Mouse (Mus musculus) midbrain, embryonic 14.5 days (tissue): ENCODE measurements around the gene Arhgef9. TPM values are rescaled to one million over a fixed set of nuclear protein-coding genes. Genes with fewer than 3 reads are reported as not detected.

Source experiments
- ATAC-seq: fragments of 200-750 bp; cut with Nextera tagmentation; 2 replicates; pipeline ENCODE4 v1.8.0; 2017; ENCODE audit warnings: moderate number of reproducible peaks, moderate library complexity; ENCODE audit not compliant: low FRiP score, low TSS enrichment
- DNase-seq: peaks from one replicate; pipeline ENCODE4 v3.0.0-alpha.2; 2015
- H3K27ac ChIP-seq: fragments of 300-500 bp; sonication (generic); replicated peaks from 2 replicates; pipeline ENCODE4 v1.5.1; 2014; ENCODE audit warnings: mild to moderate bottlenecking, low read depth, low read length, moderate library complexity
- H3K27me3 ChIP-seq: fragments of 300-500 bp; sonication (generic); 2 replicates; pipeline ENCODE4 v1.6.1; 2014; ENCODE audit warnings: low read length, control low read depth, mixed read lengths; ENCODE audit not compliant: control insufficient read depth, insufficient read depth
- H3K36me3 ChIP-seq: fragments of 300-500 bp; sonication (generic); 2 replicates; pipeline ENCODE4 v1.6.1; 2014; ENCODE audit warnings: low read length, control low read depth; ENCODE audit not compliant: control insufficient read depth, insufficient read depth
- H3K4me1 ChIP-seq: fragments of 300-500 bp; sonication (generic); 2 replicates; pipeline ENCODE4 v1.6.1; 2014; ENCODE audit warnings: mild to moderate bottlenecking, antibody characterized with exemption, low read length, control low read depth; ENCODE audit not compliant: control insufficient read depth, insufficient read depth
- H3K4me2 ChIP-seq: fragments of 300-500 bp; sonication (generic); 2 replicates; pipeline ENCODE4 v1.6.1; 2014; ENCODE audit warnings: mild to moderate bottlenecking, low read length, moderate library complexity
- H3K4me3 ChIP-seq: fragments of 300-500 bp; sonication (generic); replicated peaks from 2 replicates; pipeline ENCODE4 v1.5.1; 2014; ENCODE audit warnings: low read depth, low read length
- H3K9ac ChIP-seq: fragments of 300-500 bp; sonication (generic); replicated peaks from 2 replicates; pipeline ENCODE4 v1.6.1; 2014; ENCODE audit warnings: mild to moderate bottlenecking, low read length, moderate library complexity
- H3K9me3 ChIP-seq: fragments of 300-500 bp; sonication (generic); 2 replicates; pipeline ENCODE4 v1.6.1; 2016; ENCODE audit warnings: low read length, control low read depth, mixed read lengths; ENCODE audit not compliant: control insufficient read depth
- WGBS: fragments of 180-500 bp; shearing (Covaris S2); extraction: QIAGEN DNeasy Blood & Tissue Kit; methylation state at CpG from one replicate; pipeline ENCODE4 v1.1.7; 2014; 5-methylcytosine and 5-hydroxymethylcytosine counted together
- polyA plus RNA-seq: library from polyadenylated mRNA; unstranded; fragments of >200 nt; fragmentation: Nextera tagmentation; extraction: Ambion mirVana; gene quantifications from 2 replicates; pipeline ENCODE4 v1.2.1, GENCODE M21; 2014

Gene Arhgef9
- polyA plus RNA-seq, result 39.4 and 55.1 TPM in 2 replicates

DNA sequence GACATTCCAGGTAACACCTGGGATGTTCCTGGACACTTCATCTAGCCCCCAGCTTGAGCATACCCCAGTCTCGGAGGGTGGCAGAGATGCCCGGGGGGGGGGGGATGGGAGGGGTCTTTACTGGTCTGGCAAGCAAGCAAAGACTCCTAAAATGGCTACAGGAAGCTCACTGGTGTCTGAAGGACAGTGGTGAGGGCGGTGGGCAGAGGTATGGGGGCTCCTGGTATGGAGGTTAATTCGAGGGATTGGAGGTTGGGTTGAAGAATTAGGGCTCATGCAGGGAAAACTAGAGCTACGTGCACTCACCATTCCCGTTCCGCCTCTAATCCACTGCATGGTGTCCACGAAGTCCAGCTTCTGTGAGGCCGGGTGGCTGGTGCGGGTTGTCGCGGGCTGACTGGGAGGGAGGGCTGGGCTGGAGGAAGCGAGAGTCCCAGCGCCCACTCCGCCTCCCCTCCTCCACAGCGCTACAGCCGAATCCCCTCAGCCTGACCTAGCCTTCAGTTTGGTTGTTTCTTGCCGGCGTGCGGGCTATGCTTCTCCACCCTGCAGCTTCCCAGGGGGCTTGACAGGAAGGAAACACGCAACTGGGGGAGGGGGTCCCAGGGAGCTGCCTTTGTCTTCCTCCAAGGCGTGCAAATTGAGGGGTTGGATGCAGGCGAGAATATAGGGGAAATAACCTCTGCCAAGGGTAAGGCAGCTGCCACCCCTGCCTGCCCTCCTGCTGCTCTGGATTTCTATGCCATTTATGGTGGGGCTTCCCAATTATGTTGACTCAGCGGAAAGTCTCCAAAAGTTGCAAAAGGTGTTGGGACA lies at the start of gene Arhgef9:
Arhgef9 (minus strand) TSS at position 753 of the 816 bp plus-strand sequence.
- 22% methylated on average over 23 of the region's 24 CpGs for WGBS

DNA sequence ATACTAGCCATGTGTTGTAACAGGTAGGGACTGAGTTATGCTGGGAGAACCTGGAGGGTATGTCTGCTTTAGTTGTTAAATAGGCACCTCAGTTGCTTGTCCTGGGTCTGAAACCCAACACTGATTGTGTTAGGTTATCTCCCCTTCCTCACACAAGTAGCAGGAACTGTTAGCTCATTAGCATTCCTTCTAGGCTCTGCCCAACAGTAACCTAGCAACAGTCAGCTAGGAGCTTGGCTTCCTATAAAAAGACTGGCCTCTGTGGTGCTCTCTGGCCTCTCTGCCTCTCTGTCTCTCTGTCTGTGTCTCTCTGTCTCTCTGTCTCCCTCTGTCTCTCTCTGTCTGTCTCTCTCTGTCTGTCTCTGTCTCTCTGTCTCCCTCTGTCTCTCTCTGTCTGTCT lies 42.2 kb upstream of the Arhgef9 start:
- H3K4me3 ChIP-seq, result no peak overlapping the region
- no peak overlapping the region for H3K27ac ChIP-seq
- no peaks in the 10 kb centered on the region for H3K9me3 ChIP-seq
- no peaks in the 10 kb centered on the region for H3K27me3 ChIP-seq
- DNase-seq, result peak; percentile 37
- H3K36me3 ChIP-seq, result no peaks in the 10 kb centered on the region
- H3K9ac ChIP-seq, result no peak overlapping the region
- H3K4me1 ChIP-seq, result no peaks in the 10 kb centered on the region
- no peak for ATAC-seq
- H3K4me2 ChIP-seq, result no peak overlapping the region

More for the DNA sequence above, at the start of gene Arhgef9:
- Histone ChIP-seq H3K27me3 (no peaks in the 10 kb centered on the region), H3K9me3 (no peaks in the 10 kb centered on the region), H3K36me3 (no peaks in the 10 kb centered on the region), H3K4me1 (no peaks in the 10 kb centered on the region), H3K27ac (peak within 1 kb of the TSS; percentile 77), H3K4me2 (peak within 1 kb of the TSS; percentile 57), H3K4me3 (peak within 1 kb of the TSS; percentile 41), H3K9ac (peak within 1 kb of the TSS; percentile 55)
- peak; percentile 66 for DNase-seq
- ATAC-seq, result peak; percentile 82

DNA sequence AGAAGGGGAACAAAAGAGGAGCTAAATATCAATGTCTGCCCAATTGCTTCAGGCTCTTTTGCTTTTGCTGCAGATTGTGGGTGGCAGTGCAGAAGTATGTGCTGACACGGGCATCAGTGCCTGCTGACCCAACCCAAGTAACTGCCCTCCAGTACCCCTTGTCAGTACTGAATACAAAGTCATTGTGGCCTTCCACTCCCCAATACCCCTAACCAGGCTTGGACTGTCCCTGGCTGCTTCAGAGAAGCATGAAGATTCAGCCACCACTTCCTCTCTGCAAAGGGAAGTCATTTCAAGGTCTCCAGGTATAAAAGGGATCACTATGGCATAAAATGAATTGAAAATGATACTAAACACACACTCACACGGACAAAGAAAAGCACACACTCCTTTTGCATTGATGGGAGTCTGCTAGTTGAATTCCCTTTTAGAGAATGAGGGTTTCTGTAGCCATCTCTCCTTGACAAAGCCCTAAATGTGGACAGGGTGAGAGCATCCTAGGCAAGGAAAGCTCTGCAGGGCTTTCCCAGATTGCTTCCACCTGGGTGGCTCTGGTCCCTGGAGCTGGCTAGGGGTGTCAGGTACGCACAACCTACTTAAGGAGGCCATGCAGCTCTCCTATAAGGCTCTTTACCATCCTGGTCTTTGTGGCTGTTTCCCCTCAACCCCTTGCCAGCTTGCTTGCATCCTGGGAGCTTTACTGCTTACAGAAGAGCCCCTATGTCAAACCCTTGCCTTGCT lies 1.1 kb downstream of the Arhgef9 start:
- DNase-seq, result peak; percentile 22
- peak overlapping the region; percentile 41 for H3K4me3 ChIP-seq
- no peaks in the 10 kb centered on the region for H3K27me3 ChIP-seq
- H3K9me3 ChIP-seq, result no peaks in the 10 kb centered on the region
- peak overlapping the region; percentile 57 for H3K4me2 ChIP-seq
- no peaks in the 10 kb centered on the region for H3K4me1 ChIP-seq
- peak overlapping the region; percentile 55 for H3K9ac ChIP-seq
- peak overlapping the region; percentile 77 for H3K27ac ChIP-seq
- 46% methylated on average over 3 of the region's 3 CpGs for WGBS
- ATAC-seq, result peak; percentile 28
- no peaks in the 10 kb centered on the region for H3K36me3 ChIP-seq

DNA sequence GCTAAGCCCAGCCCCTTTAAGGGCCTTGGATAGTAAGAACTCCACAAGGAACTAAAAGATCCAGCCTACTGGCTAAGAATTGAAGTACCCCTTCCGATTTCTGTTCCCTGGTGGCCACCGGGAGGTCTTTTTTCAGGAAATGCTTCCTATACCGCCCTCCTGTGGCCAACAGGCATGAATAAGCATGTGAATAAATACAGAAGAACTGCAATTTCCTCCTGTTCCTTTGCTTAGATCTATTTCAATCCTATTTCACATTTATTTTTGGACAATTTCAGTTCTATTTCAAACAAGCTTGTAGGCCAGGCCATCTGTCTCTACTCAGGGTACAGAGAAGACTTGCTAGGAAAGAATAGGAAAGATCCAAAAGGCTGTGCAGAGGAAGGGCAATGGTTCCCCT lies 20.7 kb downstream of the Arhgef9 start:
- Histone ChIP-seq H3K4me3 (no peak overlapping the region), H3K27ac (no peak overlapping the region), H3K9me3 (no peaks in the 10 kb centered on the region), H3K4me2 (no peak overlapping the region), H3K9ac (no peak overlapping the region), H3K4me1 (no peaks in the 10 kb centered on the region), H3K27me3 (no peaks in the 10 kb centered on the region), H3K36me3 (no peaks in the 10 kb centered on the region)
- 13% methylated on average over 3 of the region's 3 CpGs for WGBS
- ATAC-seq (no peak), DNase-seq (peak; percentile 55)

DNA sequence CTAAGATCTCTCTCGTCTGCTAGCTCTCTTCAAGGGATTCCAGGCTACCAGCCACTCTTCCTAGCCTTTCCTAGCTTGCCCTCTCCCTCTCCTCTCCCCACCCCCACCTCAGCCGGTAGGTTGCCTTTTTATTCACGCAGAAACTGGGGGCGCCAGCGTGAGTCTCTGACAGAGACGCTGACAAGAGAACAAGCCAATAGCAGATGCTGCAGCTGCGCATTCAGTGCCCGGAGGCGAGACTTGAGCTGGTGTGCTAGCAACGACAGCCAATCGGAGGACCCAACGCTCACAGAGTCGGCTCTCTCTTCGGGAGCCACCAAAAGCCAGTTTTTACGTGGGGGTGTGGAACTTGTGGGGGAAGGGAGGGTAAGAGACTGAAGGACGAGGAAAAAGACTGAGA lies 30.3 kb downstream of the Arhgef9 start:
- peak overlapping the region; percentile 56 for H3K9ac ChIP-seq
- peak overlapping the region; percentile 83 for H3K27ac ChIP-seq
- WGBS, result 17% methylated on average over 16 of the region's 16 CpGs
- no peaks in the 10 kb centered on the region for H3K36me3 ChIP-seq
- peak; percentile 98 for ATAC-seq
- peak overlapping the region; percentile 41 for H3K4me3 ChIP-seq
- no peaks in the 10 kb centered on the region for H3K9me3 ChIP-seq
- H3K4me1 ChIP-seq, result peaks cover 16% of the 10 kb centered on the region
- peak overlapping the region; percentile 61 for H3K4me2 ChIP-seq
- no peaks in the 10 kb centered on the region for H3K27me3 ChIP-seq
- DNase-seq, result peak; percentile 95

DNA sequence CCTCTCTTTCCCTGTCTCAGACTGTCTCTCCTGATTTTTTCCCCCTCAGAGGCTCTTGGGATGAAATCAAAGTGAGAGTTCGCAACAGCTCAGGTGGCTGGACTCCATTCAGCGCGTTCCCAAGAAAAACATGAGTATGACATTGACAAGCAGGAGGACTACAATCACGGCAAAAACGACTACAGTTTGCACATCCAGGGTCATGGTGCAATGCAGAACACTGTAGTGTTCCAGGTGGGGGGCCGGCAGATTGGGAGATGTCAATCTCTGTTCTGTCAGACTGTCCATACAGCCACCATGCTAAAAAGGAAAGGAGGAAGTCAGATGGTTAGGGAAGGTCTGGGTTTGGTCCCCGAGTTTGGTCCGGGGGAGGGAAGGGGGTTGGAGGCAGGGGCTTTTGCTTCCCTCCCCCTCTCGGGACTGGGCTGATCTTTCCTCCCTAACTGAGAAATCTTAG lies 31.0 kb downstream of the Arhgef9 start:
- DNase-seq (peak; percentile 16), ATAC-seq (peak; percentile 21; the same call in 1 of the 2 replicates)
- Histone ChIP-seq H3K4me1 (peaks cover 16% of the 10 kb centered on the region), H3K27ac (peak overlapping the region; percentile 83), H3K9me3 (no peaks in the 10 kb centered on the region), H3K9ac (peak overlapping the region; percentile 56), H3K27me3 (no peaks in the 10 kb centered on the region), H3K36me3 (no peaks in the 10 kb centered on the region), H3K4me2 (peak overlapping the region; percentile 61), H3K4me3 (peak overlapping the region; percentile 41)
- WGBS, result 33% methylated on average over 9 of the region's 9 CpGs

DNA sequence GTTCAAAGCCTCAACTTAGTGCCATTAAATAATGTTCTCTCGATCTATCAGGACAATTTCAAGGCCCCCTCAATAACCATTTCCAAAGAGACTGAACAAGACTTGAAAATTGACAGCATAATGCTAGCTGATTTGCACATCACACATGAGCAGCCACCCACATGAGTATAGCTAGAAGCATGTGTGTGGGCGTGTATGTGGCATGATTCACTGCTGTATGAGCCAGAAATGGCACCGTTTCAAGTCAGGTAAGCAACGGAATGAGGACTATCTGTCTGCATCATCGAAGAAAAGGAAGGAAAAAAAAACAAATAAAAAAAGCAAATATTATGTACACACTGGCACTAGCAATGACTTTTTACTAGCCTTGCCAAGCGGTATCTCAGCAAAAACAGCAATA lies 32.5 kb downstream of the Arhgef9 start:
- Histone ChIP-seq H3K36me3 (no peaks in the 10 kb centered on the region), H3K27ac (no peak overlapping the region), H3K4me1 (peaks cover 16% of the 10 kb centered on the region), H3K4me2 (peak overlapping the region; percentile 61), H3K4me3 (peak overlapping the region; percentile 41), H3K27me3 (no peaks in the 10 kb centered on the region), H3K9me3 (no peaks in the 10 kb centered on the region), H3K9ac (no peak overlapping the region)
- 46% methylated on average over 6 of the region's 6 CpGs for WGBS
- ATAC-seq, result no peak
- DNase-seq, result no peak

DNA sequence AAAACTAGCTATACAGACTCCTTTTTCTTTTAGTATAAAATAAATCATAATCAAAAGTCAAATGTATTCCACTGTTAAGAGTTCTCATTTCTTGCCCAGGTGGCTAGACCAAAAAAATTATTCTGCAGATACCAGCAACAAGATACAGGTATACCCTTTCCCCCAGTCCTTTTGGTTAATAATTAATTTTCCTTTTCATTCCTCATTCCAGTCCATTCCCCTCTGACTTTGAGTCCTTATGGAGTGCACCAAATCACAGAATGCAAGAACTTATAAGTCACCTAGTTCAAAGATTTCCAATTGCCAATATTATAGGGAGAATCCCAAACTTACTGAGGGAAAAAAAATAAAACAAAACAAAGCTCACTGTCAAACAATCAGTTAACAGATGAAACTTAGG lies 33.2 kb downstream of the Arhgef9 start:
- peaks cover 16% of the 10 kb centered on the region for H3K4me1 ChIP-seq
- H3K9ac ChIP-seq, result no peak overlapping the region
- DNase-seq, result no peak

More for the DNA sequence above, 33.2 kb downstream of the Arhgef9 start:
- H3K9me3 ChIP-seq, result no peaks in the 10 kb centered on the region
- H3K36me3 ChIP-seq, result no peaks in the 10 kb centered on the region
- no peak overlapping the region for H3K27ac ChIP-seq
- H3K4me2 ChIP-seq, result peak overlapping the region; percentile 61
- H3K27me3 ChIP-seq, result no peaks in the 10 kb centered on the region
- 0 out of 2 replicates have a peak overlapping the region, but pooled peaks have one; percentile 2 for H3K4me3 ChIP-seq
- no peak for ATAC-seq
